Mouse (Mus musculus) monocyte, adult 5-6 weeks (primary cell): ENCODE measurements around the gene Ugt1a8. TPM values are rescaled to one million over a fixed set of nuclear protein-coding genes. Genes with fewer than 3 reads are reported as not detected.
"Not testable (repeated sequence)": the region's sequence is repeated elsewhere in the genome, so short reads cannot be mapped to it uniquely, and the experiment has no call there.

Source experiments
- ATAC-seq: fragments of 153-309, 156-312 bp; replicated peaks from 2 replicates; pipeline ENCODE4 v1.8.0; 2017; ENCODE audit warnings: mild to moderate bottlenecking; ENCODE audit not compliant: low TSS enrichment, insufficient number of reproducible peaks, severe bottlenecking, poor library complexity, low FRiP score
- total RNA-seq: library from RNA; stranded (forward); fragments of 200-1000, 200-491, 200-594 nt; gene quantifications from 3 replicates; pipeline ENCODE4 v1.2.3, GENCODE M21; 2017

Ugt1a8 gene
- total RNA-seq = not detected in 3 replicates

GRCm38 (mm10) chr1:88087513-88087912, at the start of gene Ugt1a8:
Gene Ugt1a8, plus strand, starts transcription at chr1:88087813.
- no peak for ATAC-seq

GRCm38 (mm10) chr1:88043044-88043443, 44.6 kb upstream of the Ugt1a8 start:
- peak; percentile 63; the same call in 1 of the 2 replicates for ATAC-seq

- not testable (repeated sequence) for ATAC-seq
Measured at GRCm38 (mm10) chr1:88044832-88045437, 42.7 kb upstream of the Ugt1a8 start.

GRCm38 (mm10) chr1:88047408-88047807, 40.2 kb upstream of the Ugt1a8 start:
- ATAC-seq = peak; percentile 42; the same call in 1 of the 2 replicates

- ATAC-seq = no peak
Measured at GRCm38 (mm10) chr1:88055088-88055487, 32.5 kb upstream of the Ugt1a8 start, which contains the start of gene Ugt1a10. Gene Ugt1a10, plus strand, starts transcription at chr1:88055388.

GRCm38 (mm10) chr1:88066472-88067102, 21.0 kb upstream of the Ugt1a8 start:
- ATAC-seq = peak; percentile 82

GRCm38 (mm10) chr1:88070495-88070894, 17.1 kb upstream of the Ugt1a8 start, which contains the start of gene Ugt1a9:
Gene Ugt1a9, plus strand, starts transcription at chr1:88070800.
- ATAC-seq = no peak

- no peak for ATAC-seq
Measured at GRCm38 (mm10) chr1:88070902-88071301, 16.7 kb upstream of the Ugt1a8 start.

GRCm38 (mm10) chr1:88074471-88074870, 13.1 kb upstream of the Ugt1a8 start:
- no peak for ATAC-seq

GRCm38 (mm10) chr1:88077128-88077527, 10.5 kb upstream of the Ugt1a8 start:
- peak; percentile 78 for ATAC-seq

GRCm38 (mm10) chr1:88081670-88082069, 5.9 kb upstream of the Ugt1a8 start:
- no peak for ATAC-seq

GRCm38 (mm10) chr1:88086125-88086524, 1.5 kb upstream of the Ugt1a8 start:
- no peak for ATAC-seq

GRCm38 (mm10) chr1:88092341-88092740, 4.7 kb downstream of the Ugt1a8 start:
- ATAC-seq = peak; percentile 58

GRCm38 (mm10) chr1:88094270-88094676, 6.7 kb downstream of the Ugt1a8 start:
- peak; percentile 67 for ATAC-seq

GRCm38 (mm10) chr1:88094941-88095492, 7.4 kb downstream of the Ugt1a8 start, which contains the start of gene Ugt1a7c:
Gene Ugt1a7c, plus strand, starts transcription at chr1:88095062.
- ATAC-seq = peak; percentile 78

- not testable (repeated sequence) for ATAC-seq
Measured at GRCm38 (mm10) chr1:88098546-88098945, 10.9 kb downstream of the Ugt1a8 start.

- not testable (repeated sequence) for ATAC-seq
Measured at GRCm38 (mm10) chr1:88099691-88100090, 12.1 kb downstream of the Ugt1a8 start.

GRCm38 (mm10) chr1:88103019-88103418, 15.4 kb downstream of the Ugt1a8 start, which contains the start of gene Ugt1a6b:
Gene Ugt1a6b, plus strand, starts transcription at chr1:88103252.
- peak; percentile 95 for ATAC-seq

GRCm38 (mm10) chr1:88103697-88104468, 16.3 kb downstream of the Ugt1a8 start:
- not testable (repeated sequence) for ATAC-seq
